Mouse (Mus musculus) CH12.LX (cell line): Measurements from ENCODE around the gene Gapvd1.

Experiments used
- BHLHE40 ChIP-seq: IDR thresholded peaks from 2 replicates; pipeline ENCODE4 v1.6.1; 2011; ENCODE audit warnings: mild to moderate bottlenecking, low read depth, low read length, improper control_type of control experiment
- CTCF ChIP-seq, 2 experiments: IDR thresholded peaks in 1 of 2; conservative IDR thresholded peaks in 1 of 2; 2 replicates each; pipeline ENCODE4 v1.5.1; 2011 to 2012; ENCODE audit warnings: low read depth in 2 of 2, low read length in 2 of 2, improper control_type of control experiment in 1 of 2, inconsistent platforms in 1 of 2, mild to moderate bottlenecking in 1 of 2, moderate library complexity in 1 of 2
- JUND ChIP-seq: conservative IDR thresholded peaks from 2 replicates; pipeline ENCODE4 v1.6.1; 2011; ENCODE audit warnings: low read depth, low read length, improper control_type of control experiment
- MAX ChIP-seq: IDR thresholded peaks from 2 replicates; pipeline ENCODE4 v1.6.1; 2011; ENCODE audit warnings: low read length, improper control_type of control experiment
- NELFE ChIP-seq: IDR thresholded peaks from 2 replicates; pipeline ENCODE4 v1.6.1; 2011; ENCODE audit warnings: low read depth, low read length, improper control_type of control experiment
- POLR2A ChIP-seq: IDR thresholded peaks from 2 replicates; pipeline ENCODE4 v1.6.1; 2011; ENCODE audit warnings: low read depth, mild to moderate bottlenecking, improper control_type of control experiment, low read length
- POLR2AphosphoS2 ChIP-seq: IDR thresholded peaks from 2 replicates; pipeline ENCODE4 v1.6.1; 2011; ENCODE audit warnings: low read depth, low read length, improper control_type of control experiment
- TBP ChIP-seq: conservative IDR thresholded peaks from 2 replicates; pipeline ENCODE4 v1.6.1; 2011; ENCODE audit warnings: low read depth, low read length, improper control_type of control experiment
- UBTF ChIP-seq: IDR thresholded peaks from 2 replicates; pipeline ENCODE4 v1.6.1; 2012; ENCODE audit warnings: low read depth, mild to moderate bottlenecking, inconsistent platforms, low read length, improper control_type of control experiment, moderate library complexity
- USF1 ChIP-seq: IDR thresholded peaks from 2 replicates; pipeline ENCODE4 v1.6.1; 2014; ENCODE audit warnings: low read depth, mild to moderate bottlenecking, inconsistent platforms, low read length, improper control_type of control experiment
- ZMIZ1 ChIP-seq: IDR thresholded peaks from 2 replicates; pipeline ENCODE4 v1.6.1; 2012; ENCODE audit warnings: low read depth, mild to moderate bottlenecking, inconsistent platforms, low read length, improper control_type of control experiment

- no peak for TF ChIP-seq MAX
- no peak for TF ChIP-seq ZMIZ1
- TF ChIP-seq JUND = no peak
- TF ChIP-seq POLR2AphosphoS2 = no peak
- TF ChIP-seq POLR2A = no peak
- TF ChIP-seq NELFE = no peak
- TF ChIP-seq TBP = no peak
- no peak for TF ChIP-seq BHLHE40
- TF ChIP-seq UBTF = no peak
- no peak for TF ChIP-seq CTCF (conservative IDR thresholded peaks at IDR 0.05 in 1 of 2, IDR thresholded peaks at IDR 0.05 in 1 of 2; ENCODE audit: low read depth in 2 of 2, low read length in 2 of 2)
- TF ChIP-seq USF1 = no peak
Observed at GRCm38 (mm10) chr2:34748479-34748878, 6.6 kb downstream of the Gapvd1 start.
